Mouse (Mus musculus) cerebellum, postnatal 4 days (tissue): ENCODE data around the gene Mical3.

Source experiments
- DNase-seq, 2 experiments: peaks; one replicate each; pipeline ENCODE4 v3.0.0; 2022; ENCODE audit warnings: low spot score in 2 of 2, mixed read lengths in 1 of 2

Mical3 gene

DNA sequence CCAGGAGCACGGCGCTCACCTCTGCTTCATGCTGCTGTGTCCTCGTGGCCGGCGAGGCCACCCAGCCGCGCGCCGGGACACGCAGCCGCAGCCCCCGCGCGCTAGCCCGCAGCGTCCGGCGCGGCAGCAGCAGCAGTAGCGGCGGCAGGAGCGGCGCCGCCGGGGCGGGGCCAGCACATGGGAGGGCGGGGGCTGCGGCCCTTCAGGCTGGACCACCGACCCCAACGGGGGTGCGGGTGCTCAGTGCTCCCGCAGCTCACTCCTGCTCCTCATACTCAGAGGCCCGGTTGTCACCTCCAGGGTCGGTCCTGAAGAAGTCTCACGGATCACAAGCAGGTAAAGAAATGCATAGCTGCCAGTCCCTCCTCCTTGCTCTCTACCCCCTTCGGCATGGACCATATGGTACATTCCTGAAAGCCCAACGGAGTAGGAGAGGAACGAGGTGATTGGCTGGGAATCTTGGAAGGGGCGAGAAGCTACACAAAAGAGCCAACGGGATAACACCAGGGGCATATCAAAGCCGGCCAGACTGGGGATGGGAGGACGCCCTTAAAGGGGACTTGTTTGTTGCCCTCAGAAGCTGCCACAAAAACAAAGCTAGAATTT lies 20.7 kb downstream of the Mical3 start:
- DNase-seq = peak; percentile 56 to 84

DNA sequence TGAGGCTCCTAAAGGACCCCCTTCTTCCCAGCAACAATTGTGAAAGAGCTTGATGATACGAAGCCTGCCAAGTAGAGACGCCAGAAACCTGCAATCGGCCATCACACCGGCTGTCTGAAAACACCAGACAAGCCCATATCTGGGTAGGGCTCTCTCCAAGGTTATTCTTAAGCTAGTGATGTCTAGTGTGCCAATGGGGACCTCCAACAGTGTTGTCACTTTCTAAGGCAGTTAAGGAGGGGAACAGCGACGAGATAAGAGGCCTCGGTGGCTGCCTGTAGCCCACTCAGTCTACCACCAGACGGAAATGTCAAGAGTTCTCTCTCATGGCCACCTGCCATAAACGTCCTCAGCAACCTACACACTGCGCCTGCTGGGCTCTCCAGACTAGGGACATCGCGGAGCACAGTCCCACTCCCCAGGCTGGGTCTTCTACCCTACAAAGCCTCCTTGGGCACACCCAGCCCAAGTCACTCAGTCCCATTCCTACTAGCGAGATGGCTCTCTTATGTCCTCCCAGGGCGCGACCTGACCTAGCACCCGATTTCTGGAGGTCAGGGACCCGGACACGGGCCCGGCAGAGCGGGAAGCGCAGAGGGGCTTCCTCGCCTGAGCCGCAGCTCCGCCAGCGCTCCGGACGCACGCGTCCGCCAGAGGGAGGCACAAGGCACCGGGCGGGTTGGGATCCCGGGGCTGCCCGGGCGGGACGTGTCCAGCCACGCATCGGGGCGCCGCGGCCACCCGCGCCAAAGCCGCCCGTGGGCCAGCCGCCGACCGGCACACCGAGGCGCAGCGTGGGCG lies 21.4 kb downstream of the Mical3 start:
- DNase-seq = peak in 1 of 2 experiments; percentile 34

DNA sequence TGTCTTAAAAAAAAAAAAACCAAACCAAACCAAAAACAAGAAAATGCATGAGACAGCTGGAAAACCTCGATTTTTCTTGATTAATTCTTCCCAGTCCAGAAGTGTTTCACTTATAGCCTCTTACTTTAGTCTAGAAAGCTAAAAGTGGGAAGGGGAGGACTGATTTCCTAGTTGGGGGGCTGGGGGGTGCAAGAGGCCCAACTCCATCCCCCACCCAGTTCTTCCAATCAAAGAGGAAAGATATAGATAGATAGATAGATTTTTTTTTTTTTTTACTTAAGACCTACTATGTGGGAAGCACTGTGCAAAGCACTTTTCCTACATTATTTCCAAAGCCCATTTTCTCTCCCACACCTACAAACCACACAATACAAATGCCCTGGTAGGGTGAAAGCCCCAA lies 22.7 kb downstream of the Mical3 start:
- no peak for DNase-seq

DNA sequence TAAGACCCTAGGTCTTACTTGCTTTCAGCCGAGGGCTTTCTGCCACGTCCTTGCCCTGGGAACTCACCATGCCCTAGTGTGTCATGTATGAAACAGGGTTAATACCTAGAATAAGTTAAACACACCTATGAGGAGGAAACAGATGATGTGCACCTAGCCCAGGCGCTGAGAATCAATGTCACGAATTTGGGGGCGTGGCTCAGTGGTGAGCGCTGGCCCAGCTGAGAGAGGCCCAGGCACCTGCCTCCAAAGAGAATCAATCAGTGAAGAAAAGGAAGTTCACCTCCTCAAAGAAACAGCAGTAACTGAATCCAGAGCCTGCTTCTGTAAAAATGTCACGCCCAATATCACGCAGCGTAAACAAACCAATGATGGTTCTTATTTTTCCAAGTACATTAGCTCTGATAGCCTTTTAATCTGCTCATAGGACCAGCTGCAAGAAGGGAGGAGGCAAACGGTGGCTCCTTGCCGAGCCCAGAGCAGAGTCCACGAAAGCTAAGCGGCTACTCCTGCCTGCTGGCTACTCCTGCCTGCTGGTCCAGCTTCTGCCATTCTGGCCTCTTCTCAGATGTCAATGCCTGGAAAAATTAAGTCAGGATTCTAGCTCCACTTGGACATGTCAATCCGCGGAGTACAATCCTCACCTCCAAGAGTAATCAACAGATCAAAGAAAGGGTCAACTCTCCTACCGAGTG lies 23.9 kb downstream of the Mical3 start:
- DNase-seq = no peak

DNA sequence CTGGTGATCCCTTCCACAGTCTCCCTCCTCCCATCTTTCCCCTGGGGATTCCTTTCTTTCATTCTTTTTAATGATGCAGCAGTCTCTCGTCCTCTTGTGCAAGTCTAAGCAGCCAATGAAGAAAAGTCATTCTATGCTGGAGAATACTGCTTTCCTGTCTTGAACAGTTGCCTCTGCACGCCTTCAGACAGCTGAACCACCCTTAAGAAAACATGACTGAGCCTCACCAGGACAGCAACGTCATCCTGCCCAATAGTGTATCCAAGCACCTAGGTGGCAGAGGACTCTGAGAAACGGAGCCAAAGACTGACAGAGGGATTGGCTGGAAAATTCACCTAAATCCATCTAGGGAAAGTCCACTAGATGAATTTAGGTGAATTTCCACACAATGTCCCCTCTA lies 25.1 kb downstream of the Mical3 start:
- no peak for DNase-seq

DNA sequence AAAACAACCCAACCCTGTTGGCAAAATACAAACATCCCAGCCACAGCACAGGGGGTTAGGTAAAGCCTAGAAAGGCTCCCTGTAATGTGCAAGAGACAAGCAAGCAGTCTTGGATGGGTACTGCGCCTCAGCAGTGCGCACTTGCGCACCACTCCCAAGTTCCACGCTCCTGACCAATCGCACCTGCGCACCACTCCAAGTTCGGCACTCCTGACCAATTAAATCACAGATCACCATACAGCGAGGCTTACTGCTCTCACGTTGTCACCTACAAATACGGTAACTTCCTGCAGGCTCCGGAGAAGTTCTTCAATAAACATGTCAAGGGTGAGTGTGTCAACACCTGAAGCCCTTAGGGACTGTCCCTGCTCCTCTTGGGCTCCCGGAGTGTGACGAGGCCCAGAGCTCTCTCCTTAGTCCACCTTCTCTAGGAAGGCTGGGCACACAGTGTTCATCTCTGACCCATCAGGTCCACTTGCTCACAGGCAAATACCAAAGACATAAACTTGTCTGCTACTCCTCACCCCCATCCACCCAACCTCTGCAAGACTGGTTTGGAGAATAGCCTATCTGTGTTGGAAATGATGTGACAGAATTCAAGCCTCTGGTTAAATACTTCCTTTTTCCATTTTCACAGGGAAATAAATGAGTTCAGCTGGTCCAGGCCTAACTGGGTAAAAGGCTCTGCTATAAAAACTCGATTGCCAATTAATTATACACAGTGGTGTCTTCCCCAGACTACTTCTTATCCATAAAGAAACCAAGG lies 27.2 kb downstream of the Mical3 start:
- DNase-seq = no peak

DNA sequence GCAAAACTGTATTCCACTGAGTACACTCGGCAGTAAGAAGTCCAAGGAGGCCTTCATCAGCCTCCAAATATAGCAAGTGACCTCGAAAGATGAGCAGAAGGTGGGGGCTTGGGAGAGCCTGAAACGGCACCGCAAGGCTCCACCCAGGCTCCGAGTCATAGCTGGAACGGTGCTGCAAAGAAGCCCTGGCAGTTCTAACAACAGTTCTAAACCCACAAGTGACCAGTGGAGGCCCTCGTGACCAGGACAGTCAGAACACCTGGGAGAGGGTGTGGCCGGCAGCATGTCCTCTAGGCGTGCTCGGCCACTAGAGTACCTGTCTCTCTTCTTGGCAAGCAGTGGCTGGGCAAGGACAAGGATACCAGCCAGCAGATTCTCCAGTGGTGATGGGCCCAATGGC lies 27.9 kb downstream of the Mical3 start:
- no peak for DNase-seq

DNA sequence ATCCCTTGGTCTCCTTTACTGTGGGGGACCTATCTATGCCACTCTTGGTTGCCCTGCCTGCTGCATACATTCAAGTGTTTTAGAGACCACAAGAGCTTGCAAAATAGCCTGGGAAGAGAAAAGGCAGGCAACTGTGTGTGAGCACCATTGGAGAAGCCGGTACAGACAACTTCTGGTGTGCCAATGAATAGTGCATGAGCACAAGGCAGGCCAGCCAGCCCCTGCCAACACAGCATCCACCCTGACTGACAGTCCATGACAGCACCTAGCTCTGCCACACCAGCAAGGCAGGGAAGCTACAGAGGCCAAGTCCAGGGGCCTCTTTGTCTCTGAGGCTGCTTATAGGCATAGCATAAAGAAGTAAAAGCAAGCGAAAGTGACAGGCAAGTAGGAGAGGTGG lies 28.7 kb downstream of the Mical3 start:
- DNase-seq = no peak

DNA sequence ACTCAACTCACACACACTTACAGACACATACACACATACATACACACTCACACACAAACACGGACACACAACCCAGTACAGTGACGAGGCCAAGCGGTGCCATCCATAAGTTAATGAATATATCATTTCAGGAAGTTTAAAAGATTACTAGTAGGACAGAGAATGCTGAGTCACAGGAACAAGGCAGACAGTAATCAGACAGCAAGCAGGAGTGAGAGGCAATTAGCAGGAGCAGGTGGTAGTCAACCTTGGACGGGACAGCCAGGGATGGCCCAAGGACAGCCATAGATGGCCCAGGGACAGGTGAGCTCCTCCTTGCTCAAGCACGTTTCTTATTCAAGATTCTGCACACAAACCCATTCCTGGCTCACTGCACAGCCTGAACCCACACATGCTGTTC lies 29.6 kb downstream of the Mical3 start:
- DNase-seq = no peak

DNA sequence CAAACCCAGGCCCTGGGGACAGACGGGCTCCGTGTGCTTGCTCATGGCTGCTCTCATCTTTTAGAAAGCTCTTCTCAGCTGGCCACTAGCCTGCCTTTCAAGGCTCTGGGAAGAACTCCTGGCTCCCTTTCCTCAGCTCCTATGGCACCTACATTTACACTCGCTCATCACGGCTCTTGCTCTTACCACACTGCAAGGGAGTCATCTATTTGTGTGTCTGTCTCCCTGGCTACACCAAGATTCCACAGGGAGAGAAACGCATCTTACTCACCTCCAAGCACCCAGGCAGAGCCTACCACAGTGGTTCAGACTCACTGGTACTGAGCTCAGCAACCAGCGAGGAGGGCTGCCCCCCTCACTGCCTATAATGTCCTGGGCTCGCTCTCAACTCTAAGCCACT lies 31.0 kb downstream of the Mical3 start:
- no peak for DNase-seq

DNA sequence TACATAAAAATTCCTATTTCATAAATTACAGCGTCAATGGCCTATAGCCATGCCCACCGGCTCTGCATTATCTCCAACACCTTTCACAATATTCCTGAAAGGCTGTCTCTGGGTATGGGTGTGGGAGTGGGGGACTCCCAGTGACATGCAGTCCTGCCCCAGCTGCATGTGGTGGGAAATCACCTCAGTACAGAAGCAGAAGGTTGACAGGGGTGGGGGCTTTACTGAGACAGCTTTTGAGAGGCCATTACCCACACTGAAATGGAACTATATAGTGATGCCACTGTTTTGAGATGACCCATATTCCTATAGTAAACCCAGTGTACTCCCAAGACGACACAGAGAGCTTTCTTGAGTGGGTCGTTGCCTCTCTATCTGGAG lies 31.6 kb downstream of the Mical3 start:
- DNase-seq = no peak

DNA sequence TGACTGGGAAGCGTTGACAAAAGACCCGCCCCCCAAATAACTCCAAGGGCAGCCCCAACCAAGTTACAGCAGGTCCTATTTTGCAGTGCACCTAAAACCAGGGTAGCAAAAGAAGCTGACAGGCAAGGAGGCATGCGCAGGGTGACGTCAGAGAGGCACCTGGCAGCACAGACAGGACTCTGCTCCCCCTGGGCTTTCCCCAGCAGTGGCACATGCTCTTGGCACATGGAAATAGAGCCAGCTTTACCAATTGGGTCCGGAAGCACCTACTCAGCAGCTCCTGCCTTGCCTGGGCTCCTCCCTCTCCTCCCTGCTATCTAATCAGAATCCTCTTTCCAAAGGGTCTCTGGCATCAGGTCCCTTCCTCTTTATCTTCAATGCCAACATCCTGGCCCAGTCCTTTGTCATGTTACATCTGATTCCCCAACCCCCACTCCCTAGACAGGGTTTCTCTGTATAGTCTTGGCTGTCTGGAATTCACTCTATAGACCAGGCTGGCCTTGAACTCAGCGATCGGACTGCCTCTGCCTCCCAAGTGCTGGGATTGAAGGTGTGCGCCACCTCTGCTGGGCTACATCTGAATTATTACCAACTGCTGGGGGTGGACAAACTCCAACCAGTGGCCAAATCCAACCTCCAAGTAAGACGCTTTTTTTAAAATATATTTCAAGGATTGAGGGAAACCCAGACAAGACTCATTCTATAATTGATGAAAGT lies 32.1 kb downstream of the Mical3 start:
- no peak for DNase-seq

DNA sequence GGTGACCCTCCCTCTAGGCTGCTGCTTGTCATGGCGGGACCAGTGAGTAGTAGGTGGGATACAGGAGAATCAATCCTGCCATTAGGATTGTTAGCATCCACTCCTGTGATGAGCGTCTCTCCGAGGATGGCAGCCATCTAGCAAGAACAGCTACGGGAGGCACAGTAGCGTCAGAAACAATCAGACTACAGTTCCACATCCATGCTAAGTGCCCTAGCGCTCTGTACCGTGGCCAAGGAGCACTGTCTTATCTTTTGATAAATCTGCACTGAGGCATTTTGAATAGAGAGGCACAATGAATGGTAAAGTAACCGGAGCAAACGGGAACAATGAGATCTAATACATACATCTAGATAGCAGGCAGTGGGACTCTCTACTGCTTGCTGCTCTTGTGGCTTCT lies 32.7 kb downstream of the Mical3 start:
- DNase-seq = no peak

DNA sequence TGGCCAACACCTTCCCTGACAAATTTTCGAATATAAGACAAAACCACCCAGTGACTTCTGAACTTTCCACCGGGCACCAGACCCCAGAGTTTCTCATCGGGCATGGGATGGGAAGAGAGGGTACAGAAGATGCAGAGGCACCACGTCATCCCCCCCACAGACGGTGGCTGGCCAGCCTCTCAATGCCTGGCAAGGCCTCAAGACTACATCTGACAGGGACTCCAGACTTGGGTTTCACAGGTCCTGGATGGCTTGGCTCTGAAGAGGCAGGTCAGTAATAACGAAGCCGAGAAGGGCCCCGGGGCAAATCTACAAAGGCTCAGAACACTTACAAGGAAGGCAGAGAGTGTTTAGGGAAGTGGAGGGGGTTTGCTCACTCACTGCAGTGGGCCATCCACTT lies 33.9 kb downstream of the Mical3 start:
- no peak for DNase-seq

DNA sequence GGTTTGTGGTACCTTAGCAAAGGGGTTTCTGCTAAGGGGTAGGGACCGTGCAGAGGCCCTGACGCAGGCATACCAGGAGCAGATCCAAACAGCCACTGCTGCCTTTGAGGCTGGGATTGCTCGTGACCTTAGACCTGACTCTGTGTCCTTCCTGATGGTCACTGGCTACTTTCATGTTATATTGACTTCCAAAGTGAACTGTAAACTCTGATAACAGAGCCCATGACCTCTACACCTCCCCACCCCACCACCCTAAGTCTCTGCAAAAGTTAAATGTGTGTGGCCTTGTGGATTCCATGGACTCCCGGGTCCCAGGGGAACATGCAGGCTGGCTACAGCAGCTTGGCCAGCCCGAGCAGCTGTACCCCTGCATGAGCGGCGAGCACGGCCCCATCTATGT lies 34.4 kb downstream of the Mical3 start:
- DNase-seq = no peak

DNA sequence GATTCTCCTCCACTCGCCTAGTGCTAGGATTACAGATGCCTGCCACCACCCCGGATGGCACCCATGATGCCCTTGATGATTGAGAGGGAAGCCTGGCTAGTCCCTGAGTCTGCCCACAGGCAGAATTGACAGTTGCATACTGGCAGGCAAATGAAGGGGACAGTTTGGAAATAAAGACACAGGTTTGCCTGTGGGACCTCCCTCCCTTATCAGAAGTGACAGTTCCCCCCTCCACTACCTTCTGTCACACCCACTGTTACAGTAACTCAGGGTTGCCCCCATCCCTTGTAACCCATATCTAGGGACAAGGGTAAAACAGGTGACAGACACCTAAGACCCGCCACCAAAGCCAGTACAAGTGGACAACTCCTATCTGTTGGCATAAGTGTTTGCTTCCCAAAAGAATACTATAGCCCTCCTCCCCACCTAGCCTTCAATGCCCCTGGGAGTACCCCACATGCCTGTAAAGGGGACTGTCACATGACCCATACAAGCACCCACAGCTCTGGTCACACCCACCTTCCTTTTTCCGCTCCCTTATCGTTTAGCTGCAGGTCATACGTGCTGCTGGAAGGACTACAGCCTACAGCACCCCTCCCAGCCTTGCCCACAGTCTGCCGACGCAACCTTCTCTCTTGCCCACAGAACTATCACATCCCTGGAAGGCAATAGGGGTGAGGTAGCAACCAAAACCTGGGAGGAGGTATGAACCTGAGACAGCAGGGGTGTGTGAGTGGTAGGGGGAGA lies 37.0 kb downstream of the Mical3 start:
- DNase-seq = no peak

DNA sequence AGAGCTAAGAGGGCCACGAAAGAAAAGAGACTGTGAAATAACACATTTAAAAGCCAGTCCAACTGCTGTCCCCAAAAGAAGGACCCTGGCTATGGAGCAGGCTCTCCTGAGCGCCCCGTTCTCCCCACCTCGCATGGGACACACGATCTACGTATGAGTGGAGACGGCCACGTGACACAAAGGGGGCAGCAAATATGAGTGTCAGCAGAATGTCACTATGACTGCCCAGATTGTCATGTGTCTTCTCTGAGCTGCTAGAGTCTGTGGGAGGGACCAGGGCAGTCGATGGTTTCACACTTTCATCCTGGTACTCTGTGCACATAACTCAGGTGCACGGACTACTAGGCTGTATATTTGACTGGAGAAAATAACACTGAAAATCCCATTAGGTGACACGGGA lies 40.0 kb downstream of the Mical3 start:
- DNase-seq = no peak

DNA sequence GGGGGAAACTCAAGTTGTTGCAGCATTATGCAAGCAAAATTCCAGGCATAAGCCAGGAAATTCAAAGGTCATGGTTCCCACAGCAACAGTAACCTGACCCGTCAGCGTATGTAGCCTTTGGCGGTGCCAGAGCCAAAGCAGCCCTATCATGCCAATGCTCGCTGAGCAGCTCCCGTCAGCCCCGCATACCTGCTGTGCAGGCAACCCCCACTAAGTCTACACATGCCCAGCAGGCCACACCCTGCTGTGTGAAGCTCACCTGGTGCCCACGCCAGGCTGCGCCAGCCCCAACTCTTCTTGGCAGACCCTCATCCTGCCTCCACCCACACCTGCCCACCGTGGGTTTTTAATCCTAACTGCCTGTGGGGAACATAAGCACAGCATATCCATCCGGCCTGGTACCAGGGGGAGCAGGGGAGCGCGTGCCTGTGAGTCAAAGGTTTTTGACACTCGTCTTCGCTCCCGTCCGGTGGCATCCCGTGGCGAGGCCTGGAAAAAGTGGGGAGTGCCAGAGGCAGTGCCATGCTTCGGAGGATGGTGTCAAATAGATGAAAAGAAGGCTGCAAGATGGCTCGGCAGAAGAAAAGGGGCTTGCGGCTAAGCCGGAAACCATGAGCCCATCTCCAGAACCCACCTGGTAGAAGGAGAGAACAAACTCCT lies 43.1 kb downstream of the Mical3 start:
- no peak for DNase-seq

DNA sequence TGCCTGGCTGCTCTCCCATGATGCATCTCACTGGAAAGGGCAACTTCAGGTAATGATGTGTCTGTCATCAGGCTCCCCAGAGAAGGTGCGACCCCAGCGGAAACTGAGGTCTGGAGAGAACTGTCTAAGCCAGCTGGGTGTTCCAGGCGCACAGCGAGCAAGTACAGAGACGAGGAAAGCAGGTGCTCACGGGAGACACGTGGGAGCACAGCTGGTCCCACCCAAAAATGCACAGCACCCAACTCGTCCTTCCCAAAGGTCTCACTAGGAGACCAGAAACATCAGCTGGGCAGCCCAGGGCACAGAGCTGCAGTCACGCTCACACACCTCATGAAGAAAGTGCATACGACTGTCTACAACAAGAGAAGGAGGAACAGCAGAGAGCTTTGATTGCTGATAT lies 43.7 kb downstream of the Mical3 start:
- no peak for DNase-seq

DNA sequence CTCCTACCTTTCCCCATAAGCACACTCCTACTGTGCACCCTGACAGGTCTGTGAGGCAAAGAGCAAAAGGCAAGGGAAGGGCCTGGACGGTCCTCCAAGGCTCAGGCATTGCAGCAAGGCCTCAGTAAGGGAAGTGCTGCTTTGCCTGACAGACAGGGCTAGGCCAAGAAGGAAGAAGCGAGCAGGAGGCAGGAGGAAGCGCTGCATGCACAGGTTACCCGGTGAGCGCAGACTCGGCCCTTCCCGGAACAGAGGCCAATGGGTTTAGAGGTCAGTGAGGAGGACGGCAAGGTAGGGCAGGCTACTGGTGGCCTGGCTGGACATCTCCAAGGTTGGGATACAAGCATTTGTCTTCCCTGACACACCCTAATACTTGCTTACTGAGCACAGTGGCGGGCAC lies 44.6 kb downstream of the Mical3 start:
- DNase-seq = no peak
